In genomic region chr12:31158885-31159284, GRCm38 (mm10) we compare ENCODE assay signal across 21 mouse cellular contexts.
"Had no signal": no experiment of that assay in that cellular context is flagged by ENCODE, and none has a peak within 500 bp of the region (broad histone marks: within the 10 kb centered on the region; RNA-seq: fewer than 3 reads in every experiment).

No protein-coding gene starts in this region.

- H3K9ac ChIP-seq: kidney, embryonic 15.5 days; limb, embryonic 13.5 days; liver, embryonic 12.5 days; liver, embryonic 15.5 days; midbrain, embryonic 12.5 days; midbrain, embryonic 15.5 days; neural tube, embryonic 13.5 days had no signal

- H3K9me3 ChIP-seq: kidney, embryonic 15.5 days; limb, embryonic 13.5 days; liver, embryonic 12.5 days; liver, embryonic 15.5 days; midbrain, embryonic 12.5 days; midbrain, embryonic 15.5 days; neural tube, embryonic 13.5 days had no signal

- H3K27me3 ChIP-seq: kidney, embryonic 15.5 days; limb, embryonic 13.5 days; liver, embryonic 12.5 days; liver, embryonic 15.5 days; midbrain, embryonic 12.5 days; midbrain, embryonic 15.5 days; neural tube, embryonic 13.5 days had no signal

- H3K36me3 ChIP-seq: kidney, embryonic 15.5 days; limb, embryonic 13.5 days; liver, embryonic 12.5 days; liver, embryonic 15.5 days; midbrain, embryonic 12.5 days; midbrain, embryonic 15.5 days; neural tube, embryonic 13.5 days had no signal

- H3K4me2 ChIP-seq: kidney, embryonic 15.5 days; limb, embryonic 13.5 days; liver, embryonic 12.5 days; liver, embryonic 15.5 days; midbrain, embryonic 12.5 days; midbrain, embryonic 15.5 days; neural tube, embryonic 13.5 days had no signal

- H3K27ac ChIP-seq: limb, embryonic 13.5 days; liver, embryonic 12.5 days; liver, embryonic 15.5 days; midbrain, embryonic 12.5 days; midbrain, embryonic 15.5 days; neural tube, embryonic 13.5 days had no signal

- ATAC-seq: liver, embryonic 12.5 days; midbrain, embryonic 15.5 days had no signal

- H3K4me3 ChIP-seq: kidney, embryonic 15.5 days; limb, embryonic 13.5 days; liver, embryonic 12.5 days; liver, embryonic 15.5 days; midbrain, embryonic 12.5 days; midbrain, embryonic 15.5 days; myocyte; neural tube, embryonic 13.5 days had no signal

- DNase-seq: kidney, adult 11 months; kidney, adult 8-10 months; kidney, postnatal 10 days; kidney, postnatal 36 days; left cerebral cortex, postnatal 4 days; liver; lung, adult 18-20 months; lung, postnatal 14 days; lung, postnatal 4 days; retina, postnatal 1 day; right cerebral cortex, postnatal 25 days; thymus, adult 18-20 months; thymus, postnatal 36 days had no signal

- H3K4me1 ChIP-seq: limb, embryonic 13.5 days; liver, embryonic 12.5 days; liver, embryonic 15.5 days; midbrain, embryonic 12.5 days; midbrain, embryonic 15.5 days; neural tube, embryonic 13.5 days had no signal
